Mouse (Mus musculus): ENCODE results near the gene Zscan18. TPM values are rescaled to one million over a fixed set of nuclear protein-coding genes. Genes with fewer than 3 reads are reported as not detected.
"Not testable (repeated sequence)": the region's sequence is repeated elsewhere in the genome, so short reads cannot be mapped to it uniquely, and the experiment has no call there.

Gene Zscan18
- 17.5 and 17.6 TPM in 2 replicates for polyA plus RNA-seq (2016; fragmentation: Nextera tagmentation; extraction: Ambion mirVana)

GRCm38 (mm10) chr7:12802866-12803726 lies at the start of gene Zscan18:
Zscan18 (minus strand) TSS chr7:12803635.
- peak within 1 kb of the TSS; percentile 63 for H3K4me2 ChIP-seq (replicated peaks)
- peak within 1 kb of the TSS; percentile 80 for H3K27ac ChIP-seq (replicated peaks)
- 0 out of 2 replicates have a peak, but pooled peaks cover 6% of the 10 kb centered on the region for H3K9me3 ChIP-seq
- peak within 1 kb of the TSS; percentile 47 for H3K4me3 ChIP-seq
- H3K4me1 ChIP-seq: peaks cover 10% of the 10 kb centered on the region
- 6% methylated on average over 31 of the region's 31 CpGs for WGBS
- H3K27me3 ChIP-seq: no peaks in the 10 kb centered on the region
- ATAC-seq (ENCODE audit: low FRiP score, low read depth): peak; percentile 96
- H3K36me3 ChIP-seq: peaks cover 20% of the 10 kb centered on the region
- H3K9ac ChIP-seq (replicated peaks): peak within 1 kb of the TSS; percentile 69

- H3K9me3 ChIP-seq: peaks cover 41% of the 10 kb centered on the region
- peak overlapping the region; percentile 54 for H3K4me2 ChIP-seq (replicated peaks)
- ATAC-seq (ENCODE audit: low FRiP score, low read depth): no peak
- H3K36me3 ChIP-seq: peaks cover 47% of the 10 kb centered on the region
- WGBS: over 99% methylated on average over 4 of the region's 4 CpGs
- no peak overlapping the region for H3K27ac ChIP-seq (replicated peaks)
- H3K4me1 ChIP-seq: no peaks in the 10 kb centered on the region
- H3K27me3 ChIP-seq: 0 out of 2 replicates have a peak, but pooled peaks cover 4% of the 10 kb centered on the region
- H3K4me3 ChIP-seq: peak overlapping the region; percentile 55
- H3K9ac ChIP-seq (replicated peaks): no peak overlapping the region
Observed at GRCm38 (mm10) chr7:12835779-12836178, 32.3 kb upstream of the Zscan18 start.

- Histone ChIP-seq H3K27ac (replicated peaks) (no peak overlapping the region), H3K27me3 (0 out of 2 replicates have a peak, but pooled peaks cover 4% of the 10 kb centered on the region), H3K4me3 (peak overlapping the region; percentile 55), H3K9ac (replicated peaks) (peak overlapping the region; percentile 56), H3K9me3 (peaks cover 36% of the 10 kb centered on the region), H3K36me3 (peaks cover 41% of the 10 kb centered on the region), H3K4me1 (no peaks in the 10 kb centered on the region), H3K4me2 (replicated peaks) (peak overlapping the region; percentile 54)
- WGBS: 46% methylated on average over 13 of the region's 13 CpGs
- ATAC-seq (ENCODE audit: low FRiP score, low read depth): peak; percentile 66
Observed at GRCm38 (mm10) chr7:12835193-12835671, 31.8 kb upstream of the Zscan18 start.

GRCm38 (mm10) chr7:12834162-12835120 lies 31.0 kb upstream of the Zscan18 start, which contains the start of gene Zfp110:
Zfp110 (plus strand) TSS chr7:12834761.
- Histone ChIP-seq H3K4me2 (replicated peaks) (peak within 1 kb of the TSS; percentile 54), H3K9ac (replicated peaks) (peak within 1 kb of the TSS; percentile 56), H3K4me3 (peak within 1 kb of the TSS; percentile 55), H3K36me3 (peaks cover 35% of the 10 kb centered on the region), H3K9me3 (peaks cover 30% of the 10 kb centered on the region), H3K27me3 (peaks cover 4% of the 10 kb centered on the region; the same call in 1 of the 2 replicates), H3K27ac (replicated peaks) (no peak within 1 kb of the TSS), H3K4me1 (no peaks in the 10 kb centered on the region)
- WGBS: 5% methylated on average over 47 of the region's 47 CpGs
- ATAC-seq (ENCODE audit: low FRiP score, low read depth): peak; percentile 97

- H3K4me1 ChIP-seq: peaks cover 8% of the 10 kb centered on the region
- H3K4me2 ChIP-seq (replicated peaks): peak within 1 kb of the TSS; percentile 71
- H3K36me3 ChIP-seq: peaks cover 24% of the 10 kb centered on the region
- peak within 1 kb of the TSS; percentile 91 for H3K9ac ChIP-seq (replicated peaks)
- peak within 1 kb of the TSS; percentile 86 for H3K27ac ChIP-seq (replicated peaks)
- H3K27me3 ChIP-seq: no peaks in the 10 kb centered on the region
- H3K4me3 ChIP-seq: peak within 1 kb of the TSS; percentile 88
- ATAC-seq (ENCODE audit: low FRiP score, low read depth): peak; percentile 96
- H3K9me3 ChIP-seq: peaks cover 26% of the 10 kb centered on the region
- WGBS: under 1% methylated on average over 40 of the region's 40 CpGs
Observed at GRCm38 (mm10) chr7:12818521-12819295, 15.3 kb upstream of the Zscan18 start, which contains the start of gene Zfp329. Zfp329 (minus strand) TSS chr7:12818858.

- no peak overlapping the region for H3K4me2 ChIP-seq (replicated peaks)
- H3K4me1 ChIP-seq: peaks cover 8% of the 10 kb centered on the region
- H3K36me3 ChIP-seq: peaks cover 53% of the 10 kb centered on the region
- ATAC-seq (ENCODE audit: low FRiP score, low read depth): no peak
- no peak overlapping the region for H3K4me3 ChIP-seq
- H3K9me3 ChIP-seq: peaks cover 39% of the 10 kb centered on the region
- no peak overlapping the region for H3K9ac ChIP-seq (replicated peaks)
- WGBS: 93% methylated on average over 8 of the region's 8 CpGs
- no peaks in the 10 kb centered on the region for H3K27me3 ChIP-seq
- H3K27ac ChIP-seq (replicated peaks): no peak overlapping the region
Observed at GRCm38 (mm10) chr7:12815566-12815965, 12.1 kb upstream of the Zscan18 start.

GRCm38 (mm10) chr7:12803727-12804071 lies 264 bp upstream of the Zscan18 start:
- peaks cover 10% of the 10 kb centered on the region for H3K4me1 ChIP-seq
- peaks cover 26% of the 10 kb centered on the region for H3K36me3 ChIP-seq
- peak; percentile 83; the same call in 1 of the 2 replicates for ATAC-seq (ENCODE audit: low FRiP score, low read depth)
- peak overlapping the region; percentile 69 for H3K9ac ChIP-seq (replicated peaks)
- peak overlapping the region; percentile 47 for H3K4me3 ChIP-seq
- WGBS: 1% methylated on average over 16 of the region's 16 CpGs
- H3K4me2 ChIP-seq (replicated peaks): peak overlapping the region; percentile 63
- peaks cover 12% of the 10 kb centered on the region for H3K9me3 ChIP-seq
- H3K27ac ChIP-seq (replicated peaks): peak overlapping the region; percentile 80
- no peaks in the 10 kb centered on the region for H3K27me3 ChIP-seq

GRCm38 (mm10) chr7:12799554-12799953 lies 3.9 kb downstream of the Zscan18 start:
- no peak overlapping the region for H3K4me2 ChIP-seq (replicated peaks)
- ATAC-seq (ENCODE audit: low FRiP score, low read depth): no peak
- 92% methylated on average over 1 of the region's 1 CpGs for WGBS
- H3K36me3 ChIP-seq: no peaks in the 10 kb centered on the region
- H3K9ac ChIP-seq (replicated peaks): no peak overlapping the region
- no peak overlapping the region for H3K27ac ChIP-seq (replicated peaks)
- peaks cover 10% of the 10 kb centered on the region for H3K4me1 ChIP-seq
- no peaks in the 10 kb centered on the region for H3K27me3 ChIP-seq
- H3K9me3 ChIP-seq: peaks cover 12% of the 10 kb centered on the region
- H3K4me3 ChIP-seq: no peak overlapping the region

- no peak overlapping the region for H3K27ac ChIP-seq (replicated peaks)
- no peak overlapping the region for H3K9ac ChIP-seq (replicated peaks)
- H3K4me3 ChIP-seq: no peak overlapping the region
- WGBS: 77% methylated on average over 2 of the region's 2 CpGs
- no peak for ATAC-seq (ENCODE audit: low FRiP score, low read depth)
- H3K36me3 ChIP-seq: no peaks in the 10 kb centered on the region
- no peaks in the 10 kb centered on the region for H3K27me3 ChIP-seq
- peaks cover 12% of the 10 kb centered on the region for H3K9me3 ChIP-seq
- H3K4me2 ChIP-seq (replicated peaks): no peak overlapping the region
- peaks cover 2% of the 10 kb centered on the region for H3K4me1 ChIP-seq
Observed at GRCm38 (mm10) chr7:12797971-12798370, 5.5 kb downstream of the Zscan18 start.

GRCm38 (mm10) chr7:12792624-12793023 lies 10.8 kb downstream of the Zscan18 start:
- not testable (repeated sequence) for H3K36me3 ChIP-seq; H3K4me1 ChIP-seq; ATAC-seq (ENCODE audit: low FRiP score, low read depth); H3K9ac ChIP-seq (replicated peaks); H3K4me3 ChIP-seq; H3K4me2 ChIP-seq (replicated peaks); H3K27me3 ChIP-seq; H3K27ac ChIP-seq (replicated peaks)
- WGBS: 91% methylated on average over 11 of the region's 11 CpGs
- peaks cover 12% of the 10 kb centered on the region for H3K9me3 ChIP-seq

- 16% methylated on average over 5 of the region's 5 CpGs for WGBS
- no peaks in the 10 kb centered on the region for H3K27me3 ChIP-seq
- H3K4me1 ChIP-seq: peaks cover 5% of the 10 kb centered on the region
- ATAC-seq (ENCODE audit: low FRiP score, low read depth): peak; percentile 88
- no peaks in the 10 kb centered on the region for H3K9me3 ChIP-seq
- H3K9ac ChIP-seq (replicated peaks): no peak overlapping the region
- H3K4me3 ChIP-seq: no peak overlapping the region
- no peaks in the 10 kb centered on the region for H3K36me3 ChIP-seq
- 0 out of 2 replicates have a peak overlapping the region, but pooled peaks have one; percentile 6 for H3K4me2 ChIP-seq (replicated peaks)
- H3K27ac ChIP-seq (replicated peaks): no peak overlapping the region
Observed at GRCm38 (mm10) chr7:12788025-12788424, 15.4 kb downstream of the Zscan18 start.

All from midbrain, embryonic 12.5 days (tissue).